Mouse (Mus musculus): ENCODE results near the gene Palm2.

The Palm2 gene

DNA sequence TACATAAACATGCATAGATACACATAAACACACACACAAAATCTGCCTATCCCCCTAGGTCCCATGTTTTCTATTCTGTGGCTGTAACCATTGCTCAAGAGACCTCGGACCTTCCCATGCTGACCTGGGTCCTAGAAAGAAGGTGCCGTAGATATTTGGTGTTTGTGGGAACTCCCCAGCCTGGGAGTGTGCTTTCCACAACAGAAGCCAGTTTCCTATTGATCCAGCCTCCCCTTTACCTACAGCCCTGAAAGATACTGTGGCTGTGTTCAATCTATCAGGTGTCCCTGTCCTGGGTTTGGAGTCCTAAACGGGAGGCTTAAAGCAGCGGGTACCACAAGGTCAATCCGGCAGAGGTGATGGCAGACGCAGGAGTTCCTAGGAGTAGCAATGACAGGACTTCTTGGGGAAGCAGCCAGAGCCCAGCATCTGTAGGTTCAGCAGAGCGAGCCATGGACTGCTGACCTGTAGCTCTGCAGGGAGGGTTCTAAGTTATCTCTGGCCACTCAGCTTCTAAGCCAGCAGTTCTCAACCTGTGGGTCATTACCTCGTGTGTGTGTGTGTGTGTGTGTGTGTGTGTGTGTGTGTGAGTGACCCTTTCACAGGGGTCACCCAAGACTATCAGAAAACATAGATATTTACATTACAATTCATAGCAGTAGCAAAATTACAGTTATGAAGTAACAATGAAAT lies 79.3 kb downstream of the Palm2 start:
- DNase-seq (ENCODE audit: inconsistent age in 2 of 2, low spot score in 1 of 2) = no peak

GRCm38 (mm10) chr4:57514003-57514937 lies 80.2 kb downstream of the Palm2 start:
- peak in 1 of 2 experiments; percentile 39 for DNase-seq (ENCODE audit: inconsistent age in 2 of 2, low spot score in 1 of 2)

DNA sequence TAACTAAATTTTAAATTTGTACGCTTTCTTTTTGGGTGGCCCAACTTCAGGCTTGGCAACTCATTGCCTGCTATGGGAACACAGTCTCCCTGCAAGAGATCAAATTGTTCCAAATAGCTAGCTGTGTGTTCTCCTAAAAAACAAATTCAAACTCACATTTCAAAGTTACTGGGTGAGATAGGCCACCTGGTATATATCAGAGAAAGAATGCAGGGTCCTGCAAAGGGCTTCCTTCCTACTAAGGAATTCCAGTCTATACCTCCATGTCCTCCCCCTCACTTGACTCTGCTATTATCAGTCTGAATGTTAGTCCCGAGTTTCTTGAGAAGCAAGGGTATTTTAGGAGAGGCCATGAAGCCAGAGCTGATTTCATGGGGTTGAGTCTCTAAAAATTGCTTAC lies 81.3 kb downstream of the Palm2 start:
- DNase-seq (ENCODE audit: inconsistent age in 2 of 2, low spot score in 1 of 2) = no peak

DNA sequence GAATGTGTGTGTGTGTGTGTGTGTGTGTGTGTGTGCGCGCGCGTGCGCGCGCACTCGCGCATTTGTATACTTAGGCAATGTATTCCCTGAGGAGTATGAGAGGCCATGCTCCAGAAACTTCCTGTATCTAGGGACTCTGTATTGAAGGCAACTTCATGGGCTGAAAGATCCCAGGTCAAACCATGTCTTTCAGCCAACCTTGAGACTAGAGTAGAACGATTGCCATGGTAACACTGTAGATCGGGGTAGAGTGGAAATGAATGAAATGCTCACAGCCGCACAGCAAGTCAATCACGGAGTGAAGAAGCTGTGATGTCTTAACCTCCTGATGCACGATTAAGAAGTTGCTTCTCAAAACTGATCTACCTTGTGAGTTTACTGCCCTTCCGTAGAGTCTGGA lies 89.4 kb downstream of the Palm2 start:
- DNase-seq (ENCODE audit: inconsistent age in 2 of 2, low spot score in 1 of 2) = no peak

GRCm38 (mm10) chr4:57524461-57524860 lies 90.4 kb downstream of the Palm2 start:
- DNase-seq (ENCODE audit: inconsistent age in 2 of 2, low spot score in 1 of 2) = peak in 1 of 2 experiments; percentile 28

DNA sequence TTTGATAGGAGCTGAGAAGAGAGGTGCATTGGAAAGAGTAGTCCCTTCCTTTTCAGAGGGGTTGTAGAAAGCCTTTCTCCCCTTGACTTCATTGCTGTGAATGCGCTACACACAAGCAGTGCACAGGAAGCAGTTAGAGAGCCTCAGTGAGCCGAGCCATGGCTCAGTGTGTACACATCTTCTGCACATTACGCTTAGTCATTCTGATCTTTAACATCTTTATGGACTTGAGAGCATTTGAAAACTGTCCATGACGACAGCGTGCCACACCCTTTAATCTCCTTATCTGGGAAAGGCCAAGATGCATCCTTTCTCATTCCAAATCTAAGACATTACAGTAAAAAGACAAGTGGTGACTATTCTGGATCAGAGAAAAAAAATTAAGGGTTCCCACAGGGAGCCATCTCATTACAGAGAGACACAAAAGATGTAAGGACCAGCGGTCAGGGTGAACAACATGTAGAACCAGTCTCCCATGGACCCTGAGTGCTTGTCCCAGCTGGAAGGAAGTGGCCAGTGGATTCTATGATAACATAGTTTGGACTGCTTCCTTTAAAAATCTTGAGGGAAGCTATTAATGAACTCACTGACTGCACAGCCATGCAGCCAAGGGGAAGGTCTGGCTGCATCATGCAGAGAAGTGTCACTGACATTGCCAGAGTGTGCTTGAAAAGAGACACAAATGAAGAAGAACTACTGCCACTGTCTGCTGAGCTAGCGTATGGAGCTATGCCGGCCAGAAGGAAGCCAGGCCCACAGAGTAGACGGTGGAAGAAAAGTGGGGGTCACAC lies 91.4 kb downstream of the Palm2 start:
- DNase-seq (ENCODE audit: inconsistent age in 2 of 2, low spot score in 1 of 2) = no peak

- no peak for DNase-seq (ENCODE audit: inconsistent age in 2 of 2, low spot score in 1 of 2)
These were observed 94.2 kb downstream of the Palm2 start for GRCm38 (mm10) chr4:57528296-57528695.

DNA sequence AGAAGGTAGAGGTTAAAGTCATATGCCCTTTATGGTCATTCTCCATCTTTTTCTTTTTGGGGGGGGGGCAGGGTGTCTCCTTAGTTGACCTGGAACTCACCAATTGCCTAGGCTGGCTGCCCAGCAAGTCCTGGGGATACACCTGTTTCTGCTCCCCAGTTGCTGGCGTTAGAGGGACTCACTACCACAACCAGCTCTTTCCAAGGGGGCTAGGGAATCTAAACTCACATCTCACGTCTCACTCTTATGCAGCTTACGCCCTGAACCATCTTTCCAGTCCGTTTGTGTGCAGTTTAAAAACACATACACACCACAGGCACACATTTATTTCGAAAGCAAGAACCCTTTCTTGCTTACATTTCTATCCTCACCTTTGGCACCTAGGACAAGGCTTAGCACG lies 99.6 kb downstream of the Palm2 start:
- DNase-seq (ENCODE audit: inconsistent age in 2 of 2, low spot score in 1 of 2) = no peak

- DNase-seq (ENCODE audit: inconsistent age in 2 of 2, low spot score in 1 of 2) = no peak
These were observed 100.2 kb downstream of the Palm2 start for GRCm38 (mm10) chr4:57534232-57534631.

DNA sequence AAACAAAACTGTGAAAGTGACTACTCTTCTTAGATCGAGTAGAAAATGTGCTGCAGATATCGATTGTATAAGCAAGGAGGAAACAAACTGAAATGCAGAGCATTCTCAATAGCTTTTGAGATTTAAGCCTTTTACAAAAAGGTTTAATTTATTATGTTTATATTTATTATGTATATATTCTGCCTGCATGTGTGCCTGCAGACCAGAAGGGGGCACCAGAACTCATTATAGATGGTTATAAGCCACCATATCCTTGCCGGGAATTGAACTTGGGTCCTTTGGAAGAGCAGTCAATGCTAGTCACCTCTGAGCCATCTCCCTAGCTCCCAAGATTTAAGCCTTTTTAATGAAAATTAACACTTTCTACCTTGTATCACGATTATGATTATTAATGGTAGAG lies 101.0 kb downstream of the Palm2 start:
- no peak for DNase-seq (ENCODE audit: inconsistent age in 2 of 2, low spot score in 1 of 2)

GRCm38 (mm10) chr4:57538029-57538688 lies 104.1 kb downstream of the Palm2 start:
- DNase-seq (ENCODE audit: inconsistent age in 2 of 2, low spot score in 1 of 2) = no peak

DNA sequence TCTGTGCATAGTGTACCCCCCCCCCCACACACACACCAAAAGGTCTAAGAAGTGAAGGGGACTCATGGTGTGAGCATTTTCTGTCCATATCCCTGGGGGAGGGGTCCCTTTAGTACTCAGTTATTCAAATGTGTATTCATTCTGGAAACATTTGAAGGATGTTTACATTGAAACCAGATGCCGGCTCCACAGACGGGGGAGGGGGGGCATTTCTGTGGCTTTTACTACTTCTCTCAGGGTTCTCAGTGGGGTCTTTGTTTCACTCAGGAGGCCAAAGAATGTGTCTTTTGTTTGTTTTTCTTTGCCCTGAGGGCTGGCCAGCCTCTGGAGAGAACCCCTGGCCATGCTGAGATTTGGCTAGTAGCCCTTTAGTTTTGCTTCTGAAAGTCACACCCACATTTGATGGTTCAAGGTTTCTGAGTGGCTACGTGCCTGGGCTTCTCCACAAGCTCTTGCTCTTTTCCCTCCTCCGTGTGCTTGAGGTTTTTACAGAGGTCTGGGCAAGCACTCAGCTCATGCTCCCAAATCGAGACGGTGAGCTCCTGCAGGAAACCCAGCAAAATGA lies 109.7 kb downstream of the Palm2 start:
- DNase-seq (ENCODE audit: inconsistent age in 2 of 2, low spot score in 1 of 2) = peak in 1 of 2 experiments; percentile 47

DNA sequence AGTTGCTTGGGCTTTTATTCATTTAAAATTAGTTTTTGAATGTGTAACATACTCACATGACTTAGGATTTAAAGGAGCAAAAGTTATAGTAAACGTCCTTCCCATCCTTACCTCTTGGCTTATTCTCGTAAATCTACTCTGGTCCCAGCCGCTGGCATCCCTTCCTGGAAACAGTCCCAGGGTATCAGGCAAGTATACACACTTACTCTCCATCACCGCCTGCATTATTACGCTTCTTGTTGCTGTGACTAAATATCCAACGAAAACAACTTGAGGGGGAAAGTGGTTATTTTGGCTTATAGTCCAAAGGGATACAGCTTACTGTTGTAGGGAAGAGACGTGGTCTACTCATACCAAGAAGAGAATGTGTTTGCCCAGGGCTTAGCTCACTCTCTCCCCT lies 113.7 kb downstream of the Palm2 start:
- DNase-seq (ENCODE audit: inconsistent age in 2 of 2, low spot score in 1 of 2) = no peak

DNA sequence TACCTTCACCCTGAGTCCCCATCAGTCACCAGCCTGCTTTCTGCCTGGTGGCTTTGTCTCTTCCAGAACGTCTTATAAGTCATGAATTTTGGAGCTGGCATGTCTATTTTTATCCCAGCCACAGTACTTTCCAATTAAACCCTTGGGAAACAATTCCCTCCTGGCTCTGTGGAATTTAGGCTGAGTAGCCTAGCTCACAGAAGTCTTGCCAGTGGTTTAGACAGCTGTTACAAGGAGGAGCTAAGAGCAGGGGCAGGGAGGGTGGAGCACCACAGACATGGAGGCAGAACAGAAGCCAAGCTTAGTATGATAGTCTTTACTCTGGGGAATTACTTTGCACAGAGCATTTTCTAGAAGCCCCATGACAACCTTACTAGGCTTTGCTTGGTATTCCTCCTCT lies 116.2 kb downstream of the Palm2 start:
- no peak for DNase-seq (ENCODE audit: inconsistent age in 2 of 2, low spot score in 1 of 2)

- DNase-seq (ENCODE audit: inconsistent age in 2 of 2, low spot score in 1 of 2) = no peak
These were observed 123.1 kb downstream of the Palm2 start for GRCm38 (mm10) chr4:57557102-57557501.

DNA sequence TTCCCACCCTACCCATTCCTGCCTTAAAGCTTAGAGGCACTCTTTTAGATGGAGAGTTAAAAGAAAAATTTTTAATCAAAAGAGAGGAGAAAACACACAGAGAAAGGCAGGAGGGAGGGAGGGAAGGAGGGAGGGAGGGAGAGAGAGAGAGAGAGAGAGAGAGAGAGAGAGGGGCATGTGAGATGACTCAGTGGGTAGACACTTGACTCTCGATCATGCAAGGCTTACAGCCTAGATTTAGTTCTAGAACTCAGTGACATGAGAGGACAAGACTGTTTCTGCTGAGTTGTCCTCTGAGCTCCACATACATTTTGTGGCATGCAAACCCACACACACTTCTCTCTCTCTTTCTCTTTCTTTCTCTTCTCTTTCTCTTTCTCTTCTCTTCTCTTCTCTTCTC lies 125.4 kb downstream of the Palm2 start:
- no peak for DNase-seq (ENCODE audit: inconsistent age in 2 of 2, low spot score in 1 of 2)

- DNase-seq (ENCODE audit: inconsistent age in 2 of 2, low spot score in 1 of 2) = no peak
These were observed 126.0 kb downstream of the Palm2 start for GRCm38 (mm10) chr4:57560010-57560409.

DNA sequence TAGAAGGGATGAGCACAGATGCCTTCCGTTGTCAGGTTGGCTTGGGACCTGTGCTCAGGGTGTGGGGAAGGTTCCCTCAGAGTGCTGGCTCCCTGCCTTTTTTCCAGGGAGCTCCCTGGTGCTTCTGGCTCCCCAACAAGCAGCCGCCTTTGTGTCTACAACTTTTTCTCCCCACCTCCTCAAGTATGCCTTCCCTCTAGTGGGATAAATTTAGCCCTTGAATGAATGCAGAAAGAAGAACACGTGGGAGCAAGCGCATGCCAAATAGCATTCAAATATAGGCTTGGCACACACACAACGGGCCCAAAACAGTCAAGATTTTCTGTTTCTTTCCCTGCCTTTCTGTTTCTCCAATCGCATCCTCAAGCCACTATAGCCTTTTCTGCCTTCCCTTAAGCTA lies 127.0 kb downstream of the Palm2 start:
- DNase-seq (ENCODE audit: inconsistent age in 2 of 2, low spot score in 1 of 2) = no peak

DNA sequence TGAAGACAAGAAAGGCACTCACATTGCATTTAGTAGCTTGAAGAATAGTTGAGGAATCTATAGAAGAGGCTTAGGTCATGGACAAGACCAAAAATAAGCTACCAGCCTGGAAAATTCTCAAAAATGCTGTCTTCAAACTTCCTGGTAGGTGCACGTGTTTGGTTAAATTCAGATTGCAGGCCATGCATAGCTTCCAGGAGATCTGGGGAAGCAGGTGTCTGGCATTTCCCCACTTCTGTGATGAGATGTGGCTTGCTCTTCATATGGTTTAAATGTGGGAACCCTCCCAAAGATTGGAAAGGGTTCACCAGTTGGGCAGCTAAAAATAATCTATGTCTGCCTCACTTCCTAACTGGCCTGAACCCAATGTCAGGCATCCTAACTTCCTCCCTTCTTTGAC lies 131.2 kb downstream of the Palm2 start:
- no peak for DNase-seq (ENCODE audit: inconsistent age in 2 of 2, low spot score in 1 of 2)

DNA sequence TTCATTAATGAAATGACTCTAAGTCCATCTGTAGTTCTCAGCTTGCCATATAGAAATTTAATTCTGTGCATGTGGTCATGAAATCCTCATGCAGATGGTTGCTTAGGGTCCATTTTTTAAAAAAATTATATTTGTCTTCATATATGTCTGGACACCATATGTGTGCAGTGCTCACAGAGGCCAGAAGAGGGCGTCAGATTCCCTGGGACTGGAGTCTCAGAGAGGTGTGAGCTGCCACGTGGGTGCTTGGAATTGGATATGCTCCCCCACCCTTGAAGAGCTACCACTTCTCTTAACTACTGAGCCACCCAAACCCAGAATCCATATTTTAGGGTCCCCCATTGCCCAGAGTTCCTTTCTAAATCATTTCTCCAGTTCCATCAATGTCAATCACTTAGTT lies 131.8 kb downstream of the Palm2 start:
- no peak for DNase-seq (ENCODE audit: inconsistent age in 2 of 2, low spot score in 1 of 2)

Data from adrenal gland, adult (tissue).